Mouse (Mus musculus): ENCODE measurements at regions not wholly inside any gene's neighbourhood (a gene's known extent, or its start where the extent isn't known, plus 50 kb on each side); places are given as distances from the start of the nearest gene placed in this dataset.
"Not testable (repeated sequence)": the region's sequence is repeated elsewhere in the genome, so short reads cannot be mapped to it uniquely, and the experiment has no call there.

- no peak for DNase-seq (ENCODE audit: low spot score)
These were observed 639.7 kb downstream of the Cdh10 start for GRCm38 (mm10) chr15:19458485-19458884.

GRCm38 (mm10) chr15:19473521-19473920 lies 654.8 kb downstream of the Cdh10 start:
- no peak for DNase-seq (ENCODE audit: low spot score)

- DNase-seq (ENCODE audit: low spot score), result not testable (repeated sequence)
These were observed 674.8 kb downstream of the Cdh10 start for GRCm38 (mm10) chr15:19493556-19493955.

GRCm38 (mm10) chr15:19519377-19519776 lies 700.6 kb downstream of the Cdh10 start:
- DNase-seq (ENCODE audit: low spot score), result no peak

- DNase-seq (ENCODE audit: low spot score), result no peak
These were observed 721.9 kb downstream of the Cdh10 start for GRCm38 (mm10) chr15:19540676-19541075.

GRCm38 (mm10) chr15:19549757-19550156 lies 731.0 kb downstream of the Cdh10 start:
- no peak for DNase-seq (ENCODE audit: low spot score)

- no peak for DNase-seq (ENCODE audit: low spot score)
These were observed 766.0 kb downstream of the Cdh10 start for GRCm38 (mm10) chr15:19584769-19585168.

GRCm38 (mm10) chr15:19585281-19585680 lies 766.5 kb downstream of the Cdh10 start:
- no peak for DNase-seq (ENCODE audit: low spot score)

GRCm38 (mm10) chr15:19593746-19594145 lies 775.0 kb downstream of the Cdh10 start:
- peak; percentile 75 for DNase-seq (ENCODE audit: low spot score)

GRCm38 (mm10) chr15:19622367-19622766 lies 803.6 kb downstream of the Cdh10 start:
- not testable (repeated sequence) for DNase-seq (ENCODE audit: low spot score)

- no peak for DNase-seq (ENCODE audit: low spot score)
These were observed 781.7 kb upstream of the Cdh12 start for GRCm38 (mm10) chr15:19667380-19667779.

- DNase-seq (ENCODE audit: low spot score), result no peak
These were observed 773.5 kb upstream of the Cdh12 start for GRCm38 (mm10) chr15:19675545-19675944.

GRCm38 (mm10) chr15:19687239-19687638 lies 761.8 kb upstream of the Cdh12 start:
- DNase-seq (ENCODE audit: low spot score), result no peak

GRCm38 (mm10) chr15:19711764-19712163 lies 737.3 kb upstream of the Cdh12 start:
- no peak for DNase-seq (ENCODE audit: low spot score)

Measured in layer of hippocampus, adult 9-10 months (tissue).